Mouse (Mus musculus) CH12.LX (cell line): Measurements from ENCODE around the gene Dnm3. TPM values are rescaled to one million over a fixed set of nuclear protein-coding genes. Genes with fewer than 3 reads are reported as not detected.

Source experiments
- DNase-seq: peaks from one replicate; pipeline ENCODE4 v3.0.0-alpha.2; 2013; ENCODE audit errors: extremely low read depth
- H3K27ac ChIP-seq: 2 replicates; pipeline ENCODE4 v1.5.1; 2012; ENCODE audit warnings: low read depth, mild to moderate bottlenecking, control low read depth, moderate library complexity; ENCODE audit not compliant: insufficient read depth
- H3K27me3 ChIP-seq: replicated peaks from 2 replicates; pipeline ENCODE3; 2012; ENCODE audit warnings: inconsistent platforms
- H3K36me3 ChIP-seq, 2 experiments: replicated peaks in 1 of 2; 2 replicates each; pipeline versions ENCODE3 to v1.6.1; 2012; ENCODE audit warnings: inconsistent platforms in 1 of 2, low read length in 1 of 2, mild to moderate bottlenecking in 1 of 2, mixed read lengths in 1 of 2, moderate library complexity in 1 of 2; ENCODE audit not compliant: control insufficient read depth in 1 of 2, insufficient read depth in 1 of 2
- H3K4me1 ChIP-seq, 2 experiments: 2 replicates each; pipeline ENCODE4 v1.6.1; 2012; ENCODE audit warnings: inconsistent platforms in 1 of 2, moderate library complexity in 1 of 2; ENCODE audit not compliant: insufficient read depth in 2 of 2, control insufficient read depth in 1 of 2
- H3K4me2 ChIP-seq: 2 replicates; pipeline ENCODE4 v1.6.1; 2012; ENCODE audit warnings: low read depth, mild to moderate bottlenecking, control low read depth; ENCODE audit not compliant: poor library complexity, insufficient read depth, severe bottlenecking
- H3K4me3 ChIP-seq, 3 experiments: fragments of 150-350 bp in 1 of 3; sonication (generic) in 1 of 3; replicated peaks in 1 of 3; 2 replicates each; pipeline versions ENCODE3 to v1.5.1; 2011 to 2012; ENCODE audit warnings: low read depth in 2 of 3, low read length in 2 of 3, mild to moderate bottlenecking in 2 of 3, moderate library complexity in 2 of 3, control low read depth in 1 of 3, improper control_type of control experiment in 1 of 3, inconsistent platforms in 1 of 3, mixed read lengths in 1 of 3; ENCODE audit not compliant: poor library complexity in 1 of 3
- H3K79me2 ChIP-seq: replicated peaks from 2 replicates; pipeline ENCODE4 v1.6.1; 2012; ENCODE audit warnings: mild to moderate bottlenecking, moderate library complexity; ENCODE audit not compliant: control insufficient read depth, poor library complexity, insufficient read depth, severe bottlenecking; ENCODE audit errors: extremely low read depth
- H3K9ac ChIP-seq: 2 replicates; pipeline ENCODE4 v1.6.1; 2012; ENCODE audit warnings: low read depth, mild to moderate bottlenecking, control low read depth, moderate library complexity; ENCODE audit not compliant: insufficient read depth
- H3K9me3 ChIP-seq: replicated peaks from 2 replicates; pipeline ENCODE3; 2012; ENCODE audit warnings: low read length, inconsistent platforms, mixed read lengths
- BHLHE40 ChIP-seq: IDR thresholded peaks from 2 replicates; pipeline ENCODE4 v1.6.1; 2011; ENCODE audit warnings: mild to moderate bottlenecking, low read depth, low read length, improper control_type of control experiment
- CTCF ChIP-seq, 2 experiments: IDR thresholded peaks in 1 of 2; conservative IDR thresholded peaks in 1 of 2; 2 replicates each; pipeline ENCODE4 v1.5.1; 2011 to 2012; ENCODE audit warnings: low read depth in 2 of 2, low read length in 2 of 2, improper control_type of control experiment in 1 of 2, inconsistent platforms in 1 of 2, mild to moderate bottlenecking in 1 of 2, moderate library complexity in 1 of 2
- ELF1 ChIP-seq: IDR thresholded peaks from 2 replicates; pipeline ENCODE4 v1.6.1; 2014; ENCODE audit warnings: low read depth, mild to moderate bottlenecking, inconsistent platforms, low read length, improper control_type of control experiment
- EP300 ChIP-seq: IDR thresholded peaks from 2 replicates; pipeline ENCODE4 v1.6.1; 2011; ENCODE audit warnings: low read length, improper control_type of control experiment
- JUN ChIP-seq: IDR thresholded peaks from 2 replicates; pipeline ENCODE4 v1.6.1; 2011; ENCODE audit warnings: low read depth, mild to moderate bottlenecking, low read length, improper control_type of control experiment, moderate library complexity; ENCODE audit not compliant: insufficient read depth
- MAFK ChIP-seq: IDR thresholded peaks from 2 replicates; pipeline ENCODE4 v1.6.1; 2011; ENCODE audit warnings: low read length, improper control_type of control experiment; ENCODE audit not compliant: insufficient replicate concordance
- NELFE ChIP-seq: IDR thresholded peaks from 2 replicates; pipeline ENCODE4 v1.6.1; 2011; ENCODE audit warnings: low read depth, low read length, improper control_type of control experiment
- NRF1 ChIP-seq: IDR thresholded peaks from 2 replicates; pipeline ENCODE4 v1.6.1; 2014; ENCODE audit warnings: low read depth, mild to moderate bottlenecking, inconsistent platforms, low read length, improper control_type of control experiment, moderate library complexity
- PAX5 ChIP-seq: IDR thresholded peaks from 2 replicates; pipeline ENCODE4 v1.6.1; 2012; ENCODE audit warnings: low read length, inconsistent platforms, mixed read lengths
- POLR2A ChIP-seq: IDR thresholded peaks from 2 replicates; pipeline ENCODE4 v1.6.1; 2011; ENCODE audit warnings: low read depth, mild to moderate bottlenecking, improper control_type of control experiment, low read length
- POLR2AphosphoS2 ChIP-seq: IDR thresholded peaks from 2 replicates; pipeline ENCODE4 v1.6.1; 2011; ENCODE audit warnings: low read depth, low read length, improper control_type of control experiment
- TCF12 ChIP-seq: IDR thresholded peaks from 2 replicates; pipeline ENCODE4 v1.6.1; 2014; ENCODE audit warnings: low read depth, mild to moderate bottlenecking, inconsistent platforms, low read length, improper control_type of control experiment
- ZKSCAN1 ChIP-seq: IDR thresholded peaks from 2 replicates; pipeline ENCODE4 v1.6.1; 2012; ENCODE audit warnings: low read depth, inconsistent platforms, low read length, improper control_type of control experiment, borderline replicate concordance
- ZNF384 ChIP-seq: IDR thresholded peaks from 2 replicates; pipeline ENCODE4 v1.6.1; 2012; ENCODE audit warnings: low read depth, low read length, improper control_type of control experiment, inconsistent platforms
- dilution Hi-C: fragments of 300-500 bp; cut with MboI; formaldehyde crosslinking; loops from 2 replicates; pipeline ENCODE4 v1.14.3; 2020; ENCODE audit warnings: low sequenced_read_pairs; ENCODE audit not compliant: extremely low pct_unique_long_range_greater_than_20kb, extremely low pct_ligation_motif_present
- in situ Hi-C: fragments of 300-500 bp; cut with MboI; formaldehyde crosslinking; loops from 3 replicates; pipeline ENCODE4 v1.14.3; 2019; ENCODE audit warnings: low sequenced_read_pairs, low pct_ligation_motif_present, low pct_unique_long_range_greater_than_20kb, mixed read lengths
- polyA plus RNA-seq: library from polyadenylated mRNA; unstranded; fragments of >175 nt; gene quantifications from 2 replicates; pipeline ENCODE4 v1.2.1, GENCODE M21; 2012; ENCODE audit warnings: low read depth; ENCODE audit not compliant: insufficient read length
- total RNA-seq, 2 experiments: library from RNA; depleted of rRNA; stranded (reverse); fragments of 300-350 nt in 1 of 2; fragments of >200 nt in 1 of 2; gene quantifications; 2 replicates each; pipeline ENCODE4 v1.2.3; 2012 to 2014

The Dnm3 gene
- total and polyA plus RNA-seq, 3 experiments, result 3.6 to 9.5 (median 6.9) TPM

GRCm38 (mm10) chr1:162505649-162506048 lies 27.8 kb upstream of the Dnm3 start:
- no peaks in the 10 kb centered on the region for H3K27me3 ChIP-seq
- no peak for TF ChIP-seq NRF1
- TF ChIP-seq POLR2A, result no peak
- TF ChIP-seq JUN, result no peak
- no peak for TF ChIP-seq NELFE
- no peak for TF ChIP-seq TCF12
- TF ChIP-seq ZKSCAN1, result no peak
- TF ChIP-seq PAX5, result no peak
- no peak for TF ChIP-seq POLR2AphosphoS2
- no peak for TF ChIP-seq CTCF (conservative IDR thresholded peaks at IDR 0.05 in 1 of 2, IDR thresholded peaks at IDR 0.05 in 1 of 2; ENCODE audit: low read depth in 2 of 2, low read length in 2 of 2)
- TF ChIP-seq EP300, result no peak
- H3K9me3 ChIP-seq, result no peaks in the 10 kb centered on the region
- no peak overlapping the region for H3K27ac ChIP-seq
- H3K9ac ChIP-seq, result no peak overlapping the region
- dilution Hi-C loops (no loop called here), in situ Hi-C loops (no loop called here)
- no peak overlapping the region for H3K4me2 ChIP-seq
- H3K4me1 ChIP-seq, result peaks cover 6 to 21% of the 10 kb centered on the region in 2 experiments
- H3K79me2 ChIP-seq, result no peaks in the 10 kb centered on the region
- no peak overlapping the region for H3K4me3 ChIP-seq
- H3K36me3 ChIP-seq, result no peaks in the 10 kb centered on the region
- DNase-seq, result no peak

- TF ChIP-seq BHLHE40, result no peak
- TF ChIP-seq ELF1, result no peak
- TF ChIP-seq ZNF384, result no peak
- no peak overlapping the region for H3K27ac ChIP-seq
- no peaks in the 10 kb centered on the region for H3K36me3 ChIP-seq
- dilution Hi-C loops (no loop called here), in situ Hi-C loops (no loop called here)
- no peaks in the 10 kb centered on the region for H3K9me3 ChIP-seq
- H3K27me3 ChIP-seq, result no peaks in the 10 kb centered on the region
- H3K4me2 ChIP-seq, result no peak overlapping the region
- no peak for DNase-seq
- H3K9ac ChIP-seq, result no peak overlapping the region
- no peaks in the 10 kb centered on the region for H3K4me1 ChIP-seq
- no peak overlapping the region for H3K4me3 ChIP-seq
- no peaks in the 10 kb centered on the region for H3K79me2 ChIP-seq
Measured at GRCm38 (mm10) chr1:162476531-162477080, 1.2 kb downstream of the Dnm3 start.

GRCm38 (mm10) chr1:162472949-162473348 lies 4.9 kb downstream of the Dnm3 start:
- H3K9me3 ChIP-seq, result no peaks in the 10 kb centered on the region
- DNase-seq, result no peak
- no peak overlapping the region for H3K27ac ChIP-seq
- H3K27me3 ChIP-seq, result no peaks in the 10 kb centered on the region
- H3K9ac ChIP-seq, result no peak overlapping the region
- H3K36me3 ChIP-seq, result no peaks in the 10 kb centered on the region
- H3K4me3 ChIP-seq, result no peak overlapping the region
- TF ChIP-seq MAFK (peak; percentile 98), NELFE (no peak)
- no peaks in the 10 kb centered on the region for H3K79me2 ChIP-seq
- H3K4me2 ChIP-seq, result no peak overlapping the region
- dilution Hi-C loops, result no loop called here
- in situ Hi-C loops, result no loop called here
- no peaks in the 10 kb centered on the region for H3K4me1 ChIP-seq
